Mouse (Mus musculus) embryonic stem cell, embryonic (primary cell): ENCODE data around the gene Slc1a1.

ENCODE experiments used
- CTCF ChIA-PET, 4 experiments: fragments of 300-600 bp in 2 of 4; fragments of 350-600 bp in 2 of 4; sonication (Branson Sonifier 250); formaldehyde crosslinking; loops; one replicate each; lab custom pipeline; 2022; ENCODE audit warnings: inconsistent platforms in 2 of 4; lab: Charles Lee
- POLR2A ChIA-PET, 4 experiments: fragments of 300-600 bp in 2 of 4; fragments of 350-600 bp in 2 of 4; sonication (Branson Sonifier 250); formaldehyde crosslinking; loops; one replicate each; lab custom pipeline; 2022; ENCODE audit warnings: antibody characterized with exemption in 4 of 4, inconsistent platforms in 1 of 4; lab: Charles Lee

Slc1a1 gene

DNA sequence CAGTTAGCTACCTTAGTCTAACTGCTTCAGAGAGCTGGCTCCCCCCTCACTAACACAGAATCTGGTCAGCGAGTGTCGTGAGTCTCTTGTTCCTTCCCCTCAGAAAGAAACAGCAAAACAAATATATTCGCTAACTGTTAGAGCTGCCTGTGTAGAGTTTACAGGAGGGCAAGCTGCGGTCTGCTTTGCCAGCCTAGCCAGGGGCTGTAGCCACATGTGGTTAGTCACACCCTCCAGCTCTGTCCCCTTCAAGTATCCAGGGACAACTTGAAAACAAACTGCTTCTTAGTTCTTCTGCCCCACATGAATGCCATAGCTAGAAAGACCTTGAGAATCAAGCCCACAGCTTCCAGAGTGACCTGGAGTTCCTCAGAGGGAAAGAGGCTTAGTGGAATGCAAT is 106.4 kb downstream of the Slc1a1 start:
- POLR2A ChIA-PET = no interaction called here
- CTCF ChIA-PET = interaction anchor here in 2 of 4 experiments (0.8 to 1.1 kb wide), 2 partner anchors 464 to 560 kb away, joined by 3 read pairs; no protein-coding TSS in a partner anchor

- POLR2A ChIA-PET = interaction anchor here in 1 of 4 experiments (0.6 kb wide), 1 partner anchor 15 kb away, joined by 4 read pairs; no protein-coding TSS in a partner anchor
- CTCF ChIA-PET = interaction anchor here in 1 of 4 experiments (0.7 kb wide), 1 partner anchor 459 kb away, joined by 3 read pairs; no protein-coding TSS in a partner anchor
Observed at GRCm38 (mm10) chr19:28946782-28947181, 111.9 kb downstream of the Slc1a1 start.

GRCm38 (mm10) chr19:28947311-28947710 is 112.5 kb downstream of the Slc1a1 start:
- CTCF ChIA-PET = no interaction called here
- POLR2A ChIA-PET = interaction anchor here in 1 of 4 experiments (0.6 kb wide), 1 partner anchor 48 kb away, joined by 3 read pairs; no protein-coding TSS in a partner anchor

DNA sequence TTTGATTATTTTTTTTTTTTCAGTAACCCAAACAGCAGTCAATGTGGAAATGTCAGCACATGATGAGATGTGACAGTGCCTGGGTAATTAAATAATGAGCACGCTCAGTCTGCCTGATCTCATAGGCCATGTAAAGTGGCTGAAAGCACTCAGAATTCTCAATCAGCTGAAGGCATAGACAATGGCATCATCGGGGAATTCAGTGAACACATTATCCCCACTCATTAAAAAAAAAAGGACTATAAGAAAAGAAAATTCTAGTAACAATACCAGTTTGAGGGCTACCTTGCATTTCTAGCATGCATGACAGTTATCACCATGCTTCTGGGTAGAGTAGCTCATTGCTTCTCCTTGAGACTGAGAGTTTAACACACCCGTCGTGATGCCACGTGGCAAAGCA is 116.4 kb downstream of the Slc1a1 start:
- ChIA-PET POLR2A (no interaction called here), CTCF (no interaction called here)

- POLR2A ChIA-PET = interaction anchor here (0.6 to 3.2 kb wide), 9 partner anchors 10 to 951 kb away, joined by 3 to 14 read pairs (median 4); partner anchors contain the start of genes Cdc37l1 (in 2 of the 4) and Ak3 (in 1 of the 4)
Observed at GRCm38 (mm10) chr19:28963113-28963512, 128.3 kb downstream of the Slc1a1 start.

DNA sequence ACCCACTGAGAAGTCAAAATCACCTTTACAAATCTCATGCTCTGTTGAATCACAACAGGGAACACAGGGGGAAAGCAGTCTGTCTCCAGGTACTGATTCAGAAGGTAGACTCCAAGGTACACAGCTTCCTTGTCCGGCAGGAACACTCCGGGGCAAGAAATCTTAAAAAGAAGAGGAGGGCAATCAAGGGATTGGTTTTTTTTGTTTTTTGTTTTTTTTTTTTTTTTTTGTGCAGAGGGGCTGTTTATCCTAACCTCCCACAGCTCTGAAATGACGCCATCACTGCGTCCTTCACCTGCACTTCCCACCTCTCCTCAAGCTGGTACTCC is 128.6 kb downstream of the Slc1a1 start:
- ChIA-PET CTCF (interaction anchor here (0.5 to 1.6 kb wide), 19 partner anchors 8 to 575 kb away, joined by 3 to 16 read pairs (median 4); partner anchors contain the start of gene Cdc37l1 (in 1 of the 4)), POLR2A (interaction anchor here (0.6 to 3.2 kb wide), 11 partner anchors 9 to 952 kb away, joined by 3 to 14 read pairs (median 4); partner anchors contain the start of genes Ak3 (in 1 of the 4), Cdc37l1 (in 1 of the 4) and Rcl1 (in 1 of the 4))

More at GRCm38 (mm10) chr19:28963113-28963512, 128.3 kb downstream of the Slc1a1 start:
- CTCF ChIA-PET = interaction anchor here (0.5 to 1.6 kb wide), 15 partner anchors 8 to 575 kb away, joined by 3 to 7 read pairs (median 4); no protein-coding TSS in a partner anchor
